Mouse (Mus musculus) liver, embryonic 14.5 days (tissue): ENCODE results near the gene Inpp5b.

Experiments
- CTCF ChIP-seq: IDR thresholded peaks from 2 replicates; pipeline ENCODE4 v1.5.1; 2016; ENCODE audit warnings: antibody characterized with exemption, low read depth, control low read depth
- EP300 ChIP-seq: IDR thresholded peaks from 2 replicates; pipeline ENCODE4 v1.6.1; 2016; ENCODE audit warnings: antibody characterized with exemption, low read depth

GRCm38 (mm10) chr4:124774429-124774828, 32.8 kb downstream of the Inpp5b start:
- TF ChIP-seq CTCF (no peak), EP300 (peak; percentile 95)
